Mouse (Mus musculus): ENCODE results near the gene Rlf. TPM values are rescaled to one million over a fixed set of nuclear protein-coding genes. Genes with fewer than 3 reads are reported as not detected.

Gene Rlf
- polyA plus RNA-seq (2016; fragmentation: Nextera tagmentation; extraction: Ambion mirVana) = 23.9 and 30.8 TPM in 2 replicates

DNA sequence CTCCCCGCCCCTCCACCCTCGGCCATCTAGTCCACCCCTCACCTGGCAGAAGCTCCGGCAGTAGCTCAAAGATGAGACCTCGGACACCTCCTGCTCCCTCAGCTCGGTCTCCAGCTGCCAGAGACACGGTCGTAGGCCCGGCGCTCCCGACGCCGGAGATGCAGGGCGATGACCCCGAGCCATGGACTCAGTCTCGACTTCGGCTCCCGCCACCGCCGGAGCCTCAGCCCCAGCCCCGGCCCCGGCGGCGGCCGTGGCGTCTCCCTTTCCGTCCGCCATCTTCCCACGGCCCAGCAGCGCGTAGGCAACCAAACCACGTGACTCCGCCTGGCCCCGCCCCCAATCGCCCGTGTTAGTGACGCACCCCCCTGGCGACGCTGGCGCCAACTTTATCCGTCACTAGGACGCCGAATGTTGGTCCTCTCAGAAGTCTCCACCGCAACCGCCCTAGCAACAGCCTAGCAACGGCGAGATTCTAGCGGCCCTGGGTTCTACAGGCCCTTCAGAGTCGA is at the start of gene Rlf:
Gene Rlf (minus strand): TSS at position 292 of the 512 bp plus-strand sequence.
- Histone ChIP-seq H3K4me3 (peak within 1 kb of the TSS; percentile 95), H3K9me3 (no peaks in the 10 kb centered on the region)
- under 1% methylated on average over 48 of the region's 48 CpGs for WGBS

DNA sequence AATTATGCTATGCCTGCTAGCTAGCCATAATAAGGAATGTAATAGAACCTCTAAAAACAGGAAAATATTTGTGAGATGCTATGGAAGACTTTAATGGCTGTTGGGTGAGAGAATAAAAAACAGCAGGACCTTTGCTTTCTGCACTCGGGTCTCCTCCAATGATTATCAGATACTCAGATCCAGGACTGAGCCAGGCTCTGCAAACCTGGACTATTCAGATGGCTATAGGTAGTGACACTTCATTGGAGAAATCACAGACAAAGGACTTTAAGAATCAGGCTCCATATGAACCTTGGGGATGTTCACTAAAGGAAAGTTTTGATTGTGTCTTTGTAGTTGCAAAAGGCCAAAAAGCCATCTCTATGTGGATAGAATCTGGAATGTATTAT is 26.7 kb upstream of the Rlf start:
- no peak for DNase-seq (ENCODE audit: low spot score)
- Histone ChIP-seq H3K4me3 (no peak overlapping the region), H3K9me3 (no peaks in the 10 kb centered on the region), H3K27me3 (ENCODE audit: insufficient read depth, poor library complexity, severe bottlenecking) (no peaks in the 10 kb centered on the region), H3K27ac (no peak overlapping the region), H3K36me3 (no peaks in the 10 kb centered on the region), H3K4me1 (replicated peaks) (peaks cover 15% of the 10 kb centered on the region; the same call in 1 of the 2 replicates)
- WGBS = 87% methylated on average over 1 of the region's 1 CpGs

More for the DNA sequence above, at the start of gene Rlf:
- Histone ChIP-seq H3K27me3 (ENCODE audit: insufficient read depth, poor library complexity, severe bottlenecking) (no peaks in the 10 kb centered on the region; the same call in 1 of the 2 replicates), H3K36me3 (peaks cover 12% of the 10 kb centered on the region; the same call in 1 of the 2 replicates), H3K4me1 (replicated peaks) (peaks cover 17% of the 10 kb centered on the region), H3K27ac (peak within 1 kb of the TSS; percentile 98)
- peak; percentile 99 for DNase-seq (ENCODE audit: low spot score)

DNA sequence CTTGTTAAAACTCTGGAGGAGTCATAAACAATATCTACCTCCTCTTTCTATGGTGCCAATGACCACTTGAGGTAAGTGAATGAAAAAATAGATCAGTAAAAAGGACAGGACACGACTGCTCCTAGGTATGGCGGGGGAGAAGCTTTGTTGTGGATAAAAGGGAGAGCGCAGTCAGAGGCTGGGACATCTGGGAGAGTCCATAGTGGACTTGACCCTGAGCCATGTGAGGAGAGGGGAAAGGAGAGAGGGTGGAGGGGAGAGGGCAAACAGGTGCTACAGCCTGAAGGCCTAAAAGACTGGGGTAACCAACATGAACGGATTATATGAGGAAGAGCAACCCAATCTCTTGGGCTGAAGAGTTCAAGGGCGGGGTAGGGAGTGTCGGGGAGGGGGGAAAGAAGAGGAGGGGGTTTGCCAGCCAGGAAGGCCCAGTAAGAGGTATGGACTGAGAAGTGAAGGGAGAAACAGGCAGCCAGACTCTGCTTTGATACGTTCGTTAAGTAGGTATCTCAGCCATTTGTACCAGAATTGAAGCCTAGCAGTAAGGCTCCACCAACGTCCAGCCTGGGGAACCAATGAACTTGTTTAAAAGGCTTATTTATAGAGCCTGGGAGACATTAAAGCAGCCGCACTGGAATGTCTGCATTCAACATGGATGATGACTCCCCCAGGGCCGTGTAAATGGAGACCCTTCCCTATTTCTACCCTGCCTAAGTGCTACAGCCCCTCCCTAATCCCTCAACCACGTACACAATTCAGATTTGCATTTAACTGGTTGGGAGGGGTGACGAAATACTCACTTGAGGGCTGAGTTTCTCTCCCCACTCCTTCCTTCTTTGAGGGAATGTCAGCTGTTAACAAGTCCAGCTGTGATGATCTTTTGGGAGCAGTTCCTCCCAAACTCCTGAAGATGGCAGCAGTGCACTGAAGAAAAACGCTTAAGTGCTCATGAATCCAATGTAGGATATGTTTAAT is 26.0 kb upstream of the Rlf start:
- H3K9me3 ChIP-seq = no peaks in the 10 kb centered on the region
- H3K27me3 ChIP-seq (ENCODE audit: insufficient read depth, poor library complexity, severe bottlenecking) = no peaks in the 10 kb centered on the region
- no peak overlapping the region for H3K27ac ChIP-seq
- H3K4me1 ChIP-seq (replicated peaks) = peaks cover 15% of the 10 kb centered on the region; the same call in 1 of the 2 replicates
- H3K4me3 ChIP-seq = no peak overlapping the region
- peak; percentile 38 for DNase-seq (ENCODE audit: low spot score)
- H3K36me3 ChIP-seq = no peaks in the 10 kb centered on the region
- 45% methylated on average over 14 of the region's 14 CpGs for WGBS

DNA sequence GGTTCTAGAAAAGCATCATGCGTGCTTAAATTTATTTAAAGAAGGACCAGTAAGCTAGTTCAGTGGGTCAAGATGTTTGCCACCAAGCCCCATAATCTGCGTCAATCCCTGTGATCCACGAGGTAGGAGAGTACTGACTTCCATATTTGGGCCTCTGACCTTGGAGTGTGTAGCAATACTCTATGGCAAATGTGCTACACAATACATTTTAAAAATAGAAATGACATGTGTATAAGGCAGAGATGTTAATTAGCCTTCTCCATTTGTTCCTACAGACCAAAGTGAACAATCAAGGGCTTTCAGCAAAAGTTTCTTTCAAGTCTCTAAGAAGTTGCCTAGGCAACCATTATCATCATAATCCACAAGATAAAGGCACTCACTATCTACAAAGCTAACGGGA is 25.0 kb upstream of the Rlf start:
- no peak overlapping the region for H3K27ac ChIP-seq
- WGBS = 50% methylated on average over 4 of the region's 4 CpGs
- H3K4me3 ChIP-seq = no peak overlapping the region
- H3K9me3 ChIP-seq = no peaks in the 10 kb centered on the region
- H3K4me1 ChIP-seq (replicated peaks) = peaks cover 15% of the 10 kb centered on the region; the same call in 1 of the 2 replicates
- DNase-seq (ENCODE audit: low spot score) = no peak
- H3K36me3 ChIP-seq = no peaks in the 10 kb centered on the region
- H3K27me3 ChIP-seq (ENCODE audit: insufficient read depth, poor library complexity, severe bottlenecking) = no peaks in the 10 kb centered on the region

DNA sequence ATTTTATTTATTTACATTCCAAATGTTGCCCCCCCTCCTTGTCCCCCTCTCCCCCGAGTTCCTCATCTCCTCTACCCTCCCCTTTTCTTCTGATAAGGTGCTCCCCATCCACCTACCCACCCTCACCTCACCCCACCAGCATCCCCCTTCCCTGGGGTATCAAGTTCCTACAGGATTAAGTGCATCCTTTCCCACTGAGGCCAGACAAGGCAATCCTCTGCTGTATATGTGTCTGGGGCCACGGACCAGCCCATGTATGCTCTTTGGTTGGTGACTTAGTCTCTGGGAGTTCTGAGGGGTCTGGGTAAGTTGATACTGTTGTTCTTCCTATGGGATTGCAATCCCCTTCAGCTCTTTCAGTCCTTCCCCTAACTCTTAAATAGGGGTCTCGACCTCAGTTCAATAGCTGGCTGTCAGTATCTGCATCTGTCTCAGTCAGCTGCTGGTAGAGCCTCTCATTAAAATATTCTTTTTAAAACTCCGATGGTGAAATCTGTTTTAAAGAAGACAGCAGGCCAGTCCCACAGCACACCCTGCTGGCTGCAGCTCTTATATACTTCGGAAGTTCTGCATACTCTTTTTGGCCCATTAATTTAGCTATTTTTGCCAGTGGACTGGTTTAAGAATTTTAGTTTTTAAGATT is 17.0 kb upstream of the Rlf start:
- Histone ChIP-seq H3K4me3 (peak overlapping the region; percentile 51), H3K27me3 (ENCODE audit: insufficient read depth, poor library complexity, severe bottlenecking) (no peaks in the 10 kb centered on the region), H3K4me1 (replicated peaks) (peaks cover 14% of the 10 kb centered on the region; the same call in 1 of the 2 replicates), H3K27ac (peak overlapping the region; percentile 86), H3K36me3 (no peaks in the 10 kb centered on the region), H3K9me3 (no peaks in the 10 kb centered on the region)
- peak; percentile 60 for DNase-seq (ENCODE audit: low spot score)
- 11% methylated on average over 5 of the region's 5 CpGs for WGBS

DNA sequence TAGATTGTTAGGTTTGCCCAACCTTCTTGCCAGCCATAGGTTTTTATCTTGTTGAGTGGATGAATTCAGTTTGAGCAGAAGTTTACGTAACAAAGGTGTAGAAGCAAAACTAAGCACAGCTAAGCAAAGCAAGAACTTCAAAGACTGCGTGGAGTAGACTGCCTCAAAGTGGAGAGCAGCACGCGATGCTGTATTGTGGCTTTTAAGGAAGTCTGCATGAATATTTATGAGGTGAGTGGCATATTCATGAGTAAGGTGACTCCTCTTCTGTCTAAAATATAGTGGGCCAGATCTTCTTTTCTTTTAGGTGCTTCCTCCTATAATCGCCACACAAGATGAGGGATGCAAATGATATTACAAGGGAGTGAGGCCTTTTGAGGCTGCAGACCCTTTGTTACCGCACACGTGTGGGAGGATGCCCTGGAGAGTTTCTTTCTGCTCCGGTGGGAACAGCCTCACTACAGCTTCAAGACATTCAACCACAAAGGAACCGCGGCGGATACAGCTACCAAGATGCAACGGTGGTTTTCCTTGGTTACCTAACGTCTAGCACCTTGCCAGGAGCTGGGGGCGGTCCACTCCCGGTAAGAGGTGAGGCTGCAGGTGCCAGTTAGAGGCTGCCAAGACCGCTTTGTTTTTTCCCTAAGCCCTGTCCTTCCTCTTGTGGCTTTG is 16.2 kb upstream of the Rlf start:
- no peaks in the 10 kb centered on the region for H3K27me3 ChIP-seq (ENCODE audit: insufficient read depth, poor library complexity, severe bottlenecking)
- DNase-seq (ENCODE audit: low spot score) = peak; percentile 46
- peak overlapping the region; percentile 51 for H3K4me3 ChIP-seq
- peaks cover 14% of the 10 kb centered on the region; the same call in 1 of the 2 replicates for H3K4me1 ChIP-seq (replicated peaks)
- 0 out of 2 replicates have a peak, but pooled peaks cover 2% of the 10 kb centered on the region for H3K9me3 ChIP-seq
- H3K36me3 ChIP-seq = no peaks in the 10 kb centered on the region
- WGBS = 3% methylated on average over 16 of the region's 16 CpGs
- peak overlapping the region; percentile 86 for H3K27ac ChIP-seq

DNA sequence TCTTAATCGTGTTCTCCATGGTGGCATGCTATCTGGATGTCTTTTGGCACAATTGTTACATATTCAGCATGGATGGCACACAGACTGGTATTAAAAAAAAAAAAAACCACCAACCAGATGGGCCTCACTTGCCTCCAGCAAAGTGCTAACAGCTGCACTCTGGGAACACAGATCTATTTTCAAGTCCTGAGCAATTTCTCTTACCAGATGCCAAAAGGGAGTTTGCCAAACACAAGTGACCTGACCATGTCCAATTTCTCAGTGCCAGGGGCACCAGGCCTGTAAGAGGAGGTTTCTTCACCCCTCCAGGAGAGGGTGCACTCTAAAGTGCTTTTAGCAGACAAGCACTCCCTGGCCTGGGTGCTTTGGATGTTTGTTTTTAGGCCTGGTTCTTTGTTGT is 12.2 kb upstream of the Rlf start:
- H3K27ac ChIP-seq = no peak overlapping the region
- no peaks in the 10 kb centered on the region for H3K27me3 ChIP-seq (ENCODE audit: insufficient read depth, poor library complexity, severe bottlenecking)
- peaks cover 14% of the 10 kb centered on the region; the same call in 1 of the 2 replicates for H3K4me1 ChIP-seq (replicated peaks)
- no peaks in the 10 kb centered on the region for H3K36me3 ChIP-seq
- WGBS = 71% methylated on average over 1 of the region's 1 CpGs
- no peak overlapping the region for H3K4me3 ChIP-seq
- 0 out of 2 replicates have a peak, but pooled peaks cover 3% of the 10 kb centered on the region for H3K9me3 ChIP-seq
- DNase-seq (ENCODE audit: low spot score) = no peak

DNA sequence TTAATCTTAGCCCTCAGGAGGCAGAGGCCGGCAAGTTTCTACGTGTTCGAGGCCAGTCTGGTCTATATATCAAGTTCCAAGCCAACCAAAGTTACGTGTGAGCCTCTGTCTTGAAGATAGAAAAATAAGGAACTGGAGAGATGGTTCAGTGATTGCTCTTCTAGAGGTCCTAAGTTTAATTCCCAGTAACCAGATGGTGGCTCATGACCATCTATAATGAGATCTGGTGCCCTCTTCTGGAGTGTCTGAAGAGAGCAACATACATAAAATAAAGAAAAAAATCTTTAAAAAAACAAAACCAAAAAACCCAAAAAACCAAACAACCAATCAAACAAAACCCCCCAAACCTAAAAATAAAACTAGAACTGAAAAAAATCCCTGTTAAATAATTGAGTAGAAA is 10.3 kb upstream of the Rlf start:
- no peaks in the 10 kb centered on the region for H3K36me3 ChIP-seq
- 88% methylated on average over 4 of the region's 4 CpGs for WGBS
- 0 out of 2 replicates have a peak, but pooled peaks cover 3% of the 10 kb centered on the region for H3K9me3 ChIP-seq

DNA sequence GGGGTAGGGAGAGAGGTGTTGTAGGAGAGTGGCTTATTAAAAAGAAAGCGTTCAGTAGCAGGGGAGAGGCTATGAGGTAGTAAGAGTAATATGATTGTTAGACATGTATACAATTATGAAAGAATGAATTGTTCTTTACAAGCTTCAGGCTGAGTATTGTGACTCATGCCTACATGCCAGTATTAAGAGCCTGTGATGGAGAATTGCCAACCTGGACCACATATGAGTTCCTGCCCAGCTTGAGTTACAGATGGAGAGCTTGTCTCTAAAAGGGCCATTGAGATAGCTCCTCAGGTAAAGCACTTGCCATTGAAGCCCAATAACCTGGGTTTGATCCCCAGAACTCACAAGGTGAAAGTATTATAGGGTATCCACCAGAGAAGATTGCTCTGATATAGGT is 8.3 kb upstream of the Rlf start:
- Histone ChIP-seq H3K4me1 (replicated peaks) (no peaks in the 10 kb centered on the region), H3K9me3 (0 out of 2 replicates have a peak, but pooled peaks cover 3% of the 10 kb centered on the region), H3K4me3 (no peak overlapping the region), H3K36me3 (no peaks in the 10 kb centered on the region), H3K27ac (no peak overlapping the region), H3K27me3 (ENCODE audit: insufficient read depth, poor library complexity, severe bottlenecking) (no peaks in the 10 kb centered on the region; the same call in 1 of the 2 replicates)
- 78% methylated on average over 1 of the region's 1 CpGs for WGBS
- DNase-seq (ENCODE audit: low spot score) = no peak

More for the DNA sequence above, 10.3 kb upstream of the Rlf start:
- Histone ChIP-seq H3K27me3 (ENCODE audit: insufficient read depth, poor library complexity, severe bottlenecking) (no peaks in the 10 kb centered on the region), H3K4me3 (no peak overlapping the region), H3K4me1 (replicated peaks) (no peaks in the 10 kb centered on the region), H3K27ac (no peak overlapping the region)
- DNase-seq (ENCODE audit: low spot score) = no peak

DNA sequence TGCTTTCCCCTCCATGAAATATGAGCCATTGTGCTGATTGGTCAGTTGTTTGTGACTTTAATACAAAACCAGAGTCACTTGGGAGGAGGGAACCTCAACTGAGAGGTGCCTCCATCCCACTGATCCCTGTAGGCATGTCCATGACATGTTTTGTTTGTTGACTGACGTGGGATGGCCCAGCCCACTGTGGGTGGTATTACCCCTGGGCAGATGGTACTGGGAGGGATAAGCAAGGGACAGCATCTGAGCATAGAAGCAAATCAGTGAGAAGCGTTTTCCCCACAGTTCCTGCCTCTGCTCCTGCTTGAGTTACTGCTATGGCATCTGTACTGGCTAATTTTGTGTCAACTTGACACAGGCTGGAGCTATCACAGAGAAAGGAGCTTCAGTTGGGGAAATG is 1.3 kb upstream of the Rlf start:
- H3K4me1 ChIP-seq (replicated peaks) = peaks cover 17% of the 10 kb centered on the region
- H3K27me3 ChIP-seq (ENCODE audit: insufficient read depth, poor library complexity, severe bottlenecking) = no peaks in the 10 kb centered on the region; the same call in 1 of the 2 replicates
- H3K36me3 ChIP-seq = 0 out of 2 replicates have a peak, but pooled peaks cover 1% of the 10 kb centered on the region
- no peak for DNase-seq (ENCODE audit: low spot score)
- H3K9me3 ChIP-seq = no peaks in the 10 kb centered on the region
- no peak overlapping the region for H3K4me3 ChIP-seq
- H3K27ac ChIP-seq = no peak overlapping the region
- WGBS = 69% methylated on average over 2 of the region's 2 CpGs

DNA sequence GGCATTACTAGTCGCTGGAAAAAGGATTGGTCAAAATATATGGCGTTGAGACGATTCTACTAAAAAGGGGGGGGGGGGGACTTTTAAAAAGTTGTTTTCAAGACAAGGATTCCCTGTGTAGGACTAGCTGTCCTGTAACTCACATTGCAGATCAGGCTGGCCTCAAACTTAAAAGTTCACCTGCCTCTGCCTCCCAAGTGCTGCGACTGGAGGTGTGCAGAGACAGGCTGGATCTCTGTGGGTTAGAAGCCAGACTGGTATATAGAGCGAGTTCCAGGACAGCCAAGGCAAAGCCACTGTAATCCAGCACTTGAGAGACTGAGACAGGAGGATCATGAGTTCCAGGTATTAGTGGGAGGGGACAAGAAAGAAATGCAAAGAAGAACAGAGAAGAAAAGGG is 605 bp upstream of the Rlf start:
- 22% methylated on average over 5 of the region's 5 CpGs for WGBS
- peaks cover 17% of the 10 kb centered on the region for H3K4me1 ChIP-seq (replicated peaks)
- peaks cover 6% of the 10 kb centered on the region; the same call in 1 of the 2 replicates for H3K36me3 ChIP-seq
- H3K27me3 ChIP-seq (ENCODE audit: insufficient read depth, poor library complexity, severe bottlenecking) = no peaks in the 10 kb centered on the region; the same call in 1 of the 2 replicates
- peak; percentile 6 for DNase-seq (ENCODE audit: low spot score)
- H3K9me3 ChIP-seq = no peaks in the 10 kb centered on the region
- peak overlapping the region; percentile 98 for H3K27ac ChIP-seq
- peak overlapping the region; percentile 95 for H3K4me3 ChIP-seq
